Mouse (Mus musculus): ENCODE results near the gene Cyp2j5.
"Not testable (repeated sequence)": the region's sequence is repeated elsewhere in the genome, so short reads cannot be mapped to it uniquely, and the experiment has no call there.

Gene Cyp2j5

GRCm38 (mm10) chr4:96663991-96664390 lies at the start of gene Cyp2j5:
Gene Cyp2j5, minus strand, starts transcription at chr4:96664154.
- no peak for DNase-seq

GRCm38 (mm10) chr4:96705281-96705951 lies 41.5 kb upstream of the Cyp2j5 start:
- DNase-seq = peak; percentile 40

GRCm38 (mm10) chr4:96698218-96698561 lies 34.2 kb upstream of the Cyp2j5 start:
- DNase-seq = no peak

GRCm38 (mm10) chr4:96697511-96698217 lies 33.7 kb upstream of the Cyp2j5 start:
- DNase-seq = no peak

GRCm38 (mm10) chr4:96696614-96697360 lies 32.8 kb upstream of the Cyp2j5 start:
- DNase-seq = peak; percentile 57

GRCm38 (mm10) chr4:96687358-96687803 lies 23.4 kb upstream of the Cyp2j5 start:
- no peak for DNase-seq

GRCm38 (mm10) chr4:96683474-96683873 lies 19.5 kb upstream of the Cyp2j5 start:
- no peak for DNase-seq

- DNase-seq = no peak
These were observed 17.0 kb upstream of the Cyp2j5 start for GRCm38 (mm10) chr4:96680966-96681365.

GRCm38 (mm10) chr4:96680233-96680632 lies 16.3 kb upstream of the Cyp2j5 start:
- no peak for DNase-seq

GRCm38 (mm10) chr4:96664668-96665454 lies 907 bp upstream of the Cyp2j5 start:
- no peak for DNase-seq

- no peak for DNase-seq
These were observed 28.5 kb downstream of the Cyp2j5 start for GRCm38 (mm10) chr4:96635455-96635854.

- DNase-seq = no peak
These were observed 41.5 kb downstream of the Cyp2j5 start for GRCm38 (mm10) chr4:96622474-96622873.

- peak; percentile 21 for DNase-seq
These were observed 72.2 kb downstream of the Cyp2j5 start for GRCm38 (mm10) chr4:96591791-96592150.

- peak; percentile 12 for DNase-seq
These were observed 72.8 kb downstream of the Cyp2j5 start, which contains the start of gene Cyp2j9 for GRCm38 (mm10) chr4:96590911-96591790. Gene Cyp2j9, minus strand, starts transcription at chr4:96591578.

- no peak for DNase-seq
These were observed 82.4 kb downstream of the Cyp2j5 start for GRCm38 (mm10) chr4:96581425-96582088.

- DNase-seq = not testable (repeated sequence)
These were observed 83.6 kb downstream of the Cyp2j5 start for GRCm38 (mm10) chr4:96580351-96580750.

Measured in cerebellum, adult 8-10 months (tissue).